9 mouse cellular contexts compared by ENCODE assay signal in genomic region chr16:59474788-59475187, GRCm38 (mm10). TPM values are rescaled to one million over a fixed set of nuclear protein-coding genes. Genes with fewer than 3 reads are reported as not detected.
DNase-seq lines count a peak whose midpoint lies in the region; ATAC-seq lines count a peak whose summit lies in the region.
"Had no signal": no experiment of that assay in that cellular context is flagged by ENCODE, and none has a peak within 500 bp of the region (broad histone marks: within the 10 kb centered on the region; RNA-seq: fewer than 3 reads in every experiment).

No protein-coding gene starts in this region.

- no peaks in the 10 kb centered on the region for H3K9me3 ChIP-seq in forebrain, embryonic 10.5 days
- H3K9me3 ChIP-seq in forebrain, embryonic 12.5 days, result no peaks in the 10 kb centered on the region
- H3K9me3 ChIP-seq: limb, embryonic 13.5 days had no signal

- 22% methylated on average over 1 of the region's 1 CpGs for WGBS in forebrain, embryonic 10.5 days
- 22% methylated on average over 1 of the region's 1 CpGs for WGBS in forebrain, embryonic 12.5 days

- no peak for ATAC-seq in forebrain, embryonic 12.5 days (ENCODE audit: low FRiP score)

- no peak overlapping the region for H3K9ac ChIP-seq in forebrain, embryonic 12.5 days
- H3K9ac ChIP-seq: limb, embryonic 13.5 days had no signal

- no peak overlapping the region for H3K4me2 ChIP-seq in forebrain, embryonic 12.5 days
- H3K4me2 ChIP-seq: limb, embryonic 13.5 days had no signal

- DNase-seq in forebrain, embryonic 10.5 days (ENCODE audit: extremely low spot score, low spot score), result peak; percentile 26
- DNase-seq in CD4-positive, CD25-positive, alpha-beta regulatory T cell, adult 2 months (ENCODE audit: low read depth, low spot score), result peak; percentile 82
- peak; percentile 21 to 27 for DNase-seq in adrenal gland, postnatal 4 days (ENCODE audit: low spot score in 2 of 2)
- peak; percentile 60 to 62 for DNase-seq in frontal cortex, postnatal 36 days (ENCODE audit: low spot score in 2 of 2)
- DNase-seq in layer of hippocampus, adult 11-12 months (ENCODE audit: low spot score), result peak; percentile 60
- peak; percentile 74 for DNase-seq in lung, postnatal 14 days
- DNase-seq in spleen, postnatal 10 days (ENCODE audit: low spot score in 2 of 2), result peak; percentile 29 to 79

- H3K27me3 ChIP-seq in forebrain, embryonic 10.5 days (ENCODE audit: poor library complexity, severe bottlenecking), result no peaks in the 10 kb centered on the region
- H3K27me3 ChIP-seq in forebrain, embryonic 12.5 days, result no peaks in the 10 kb centered on the region
- H3K27me3 ChIP-seq: limb, embryonic 13.5 days had no signal

- H3K36me3 ChIP-seq in forebrain, embryonic 10.5 days (replicated peaks), result peaks cover 41% of the 10 kb centered on the region
- no peaks in the 10 kb centered on the region; the same call in 1 of the 2 replicates for H3K36me3 ChIP-seq in forebrain, embryonic 12.5 days (replicated peaks)

- H3K4me3 ChIP-seq in forebrain, embryonic 10.5 days, result no peak overlapping the region
- H3K4me3 ChIP-seq in forebrain, embryonic 12.5 days (replicated peaks), result no peak overlapping the region
- H3K4me3 ChIP-seq: limb, embryonic 13.5 days had no signal

- no peak overlapping the region for H3K27ac ChIP-seq in forebrain, embryonic 10.5 days
- H3K27ac ChIP-seq in forebrain, embryonic 12.5 days, result no peak overlapping the region
- H3K27ac ChIP-seq: limb, embryonic 13.5 days had no signal

- peaks cover 16% of the 10 kb centered on the region for H3K4me1 ChIP-seq in forebrain, embryonic 10.5 days
- H3K4me1 ChIP-seq in forebrain, embryonic 12.5 days, result peaks cover 3% of the 10 kb centered on the region; the same call in 1 of the 2 replicates

RNA-seq across cellular contexts. Expression of gene Riox2, which starts 3.2 kb away (rescaled TPM):
- 37.7 and 39.9 TPM in 2 replicates for polyA plus RNA-seq in forebrain, embryonic 10.5 days (2016; fragmentation: Nextera tagmentation; extraction: Ambion mirVana)
- 23.7 and 24.3 TPM in 2 replicates for polyA plus RNA-seq in forebrain, embryonic 12.5 days (2016; fragmentation: Nextera tagmentation; extraction: Ambion mirVana)
- total RNA-seq in adrenal gland, postnatal 4 days (2021), result 10 to 100 TPM; 18.1 to 20.5 TPM

Comparison
In these comparisons a context has a peak if more than half of its experiments do, and no peak if none do; other contexts are left out.
1. DNase-seq: peak in every context shown above with its lines; median percentile 82 in CD4-positive, CD25-positive, alpha-beta regulatory T cell, adult 2 months; 74 in lung, postnatal 14 days; 61 in frontal cortex, postnatal 36 days; 60 in layer of hippocampus, adult 11-12 months; 54 in spleen, postnatal 10 days; 26 in forebrain, embryonic 10.5 days; 24 in adrenal gland, postnatal 4 days.